Mouse (Mus musculus): ENCODE data around the gene Plin5.

DNA sequence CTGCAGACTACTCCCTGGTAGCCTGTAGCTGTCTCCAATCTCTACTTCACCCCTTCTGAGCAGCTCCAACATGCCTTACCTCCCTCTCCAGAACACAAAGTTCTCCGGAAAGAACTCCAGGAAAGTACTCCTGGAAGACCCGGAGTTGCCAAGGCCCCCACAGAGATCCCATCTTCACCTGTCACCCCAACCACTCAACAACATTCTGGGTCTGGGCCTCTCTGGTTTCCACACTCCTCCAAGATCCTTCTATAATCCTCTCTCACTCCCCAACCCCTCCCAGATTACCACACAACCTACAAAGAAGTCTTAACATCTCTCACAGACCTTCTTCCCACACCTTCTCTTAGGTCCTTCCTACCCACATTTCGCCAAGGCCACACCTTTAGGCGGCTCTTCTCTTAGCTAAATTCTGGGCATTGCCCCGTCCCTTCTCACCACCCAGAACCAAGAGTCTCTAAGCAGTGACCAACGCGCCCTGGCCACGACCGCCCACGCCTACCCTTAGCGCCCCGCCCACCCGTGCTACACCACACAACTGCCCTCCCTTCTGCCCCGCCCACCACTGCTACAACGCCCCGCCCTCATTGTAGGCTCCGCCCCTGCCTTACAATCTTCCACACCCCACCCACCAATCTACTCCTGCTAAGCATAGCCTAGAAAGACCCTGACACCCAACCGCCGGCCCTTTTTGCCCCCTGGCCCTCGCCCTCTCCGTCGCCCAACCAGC, 43.1 kb downstream of the Plin5 start:
- TF ChIP-seq CTCF (IDR thresholded peaks at IDR 0.05; ENCODE audit: insufficient read depth, low read length) (no peak), POLR2A (IDR thresholded peaks at IDR 0.05; ENCODE audit: borderline replicate concordance, extremely low read depth, low read depth, low read length) (no peak)

Data from lung, adult 2 months (tissue).